Mouse (Mus musculus): ENCODE results near the gene Hyal4. TPM values are rescaled to one million over a fixed set of nuclear protein-coding genes. Genes with fewer than 3 reads are reported as not detected.

The Hyal4 gene
- not detected in 2 replicates for polyA plus RNA-seq (2012; rRNA removed)

GRCm38 (mm10) chr6:24748029-24748428 lies at the start of gene Hyal4:
TSS of gene Hyal4 (plus strand) at chr6:24748329.

GRCm38 (mm10) chr6:24732945-24733344 lies 15.2 kb upstream of the Hyal4 start, which contains the start of gene Hyal6:
TSS of gene Hyal6 (plus strand) at chr6:24733245.

GRCm38 (mm10) chr6:24790888-24791287 lies 42.8 kb downstream of the Hyal4 start, which contains the start of gene Spam1:
TSS of gene Spam1 (plus strand) at chr6:24791188.

Other genes with a start within 250 kb of the Hyal4 start
- 0.01 and 0.02 TPM in 2 replicates for gene Iqub, start 233.3 kb upstream of the Hyal4 start, polyA plus RNA-seq (2012; rRNA removed)
- gene Ndufa5, start 220.3 kb upstream of the Hyal4 start, polyA plus RNA-seq (2012; rRNA removed): 15.0 and 18.0 TPM in 2 replicates
- gene Asb15, start 220.2 kb upstream of the Hyal4 start, polyA plus RNA-seq (2012; rRNA removed): 0.01 and 0.02 TPM in 2 replicates
- gene Lmod2, start 150.6 kb upstream of the Hyal4 start, polyA plus RNA-seq (2012; rRNA removed): 0.07 and 0.12 TPM in 2 replicates
- 8.4 and 9.8 TPM in 2 replicates for gene Wasl, start 83.3 kb upstream of the Hyal4 start, polyA plus RNA-seq (2012; rRNA removed)
- gene Hyal6, start 15.1 kb upstream of the Hyal4 start, polyA plus RNA-seq (2012; rRNA removed): not detected in 2 replicates
- gene Spam1, start 42.9 kb downstream of the Hyal4 start, polyA plus RNA-seq (2012; rRNA removed): not detected in 2 replicates
- 0.11 TPM in 1 of 2 replicates, not detected in the other for gene Hyal5, start 109.7 kb downstream of the Hyal4 start, polyA plus RNA-seq (2012; rRNA removed)
- 0.19 and 0.22 TPM in 2 replicates for gene Tmem229a, start 208.0 kb downstream of the Hyal4 start, polyA plus RNA-seq (2012; rRNA removed)